Mouse (Mus musculus) forebrain, embryonic 15.5 days (tissue): ENCODE data around the gene Aoc1. TPM values are rescaled to one million over a fixed set of nuclear protein-coding genes. Genes with fewer than 3 reads are reported as not detected.

ENCODE experiments used
- ATAC-seq: fragments of 200-750 bp; cut with Nextera tagmentation; replicated peaks from 2 replicates; pipeline ENCODE4 v1.8.0; 2017; ENCODE audit warnings: mild to moderate bottlenecking, moderate TSS enrichment, moderate library complexity
- H3K27ac ChIP-seq: fragments of 300-500 bp; sonication (generic); replicated peaks from 2 replicates; pipeline ENCODE4 v1.5.1; 2015; ENCODE audit warnings: mild to moderate bottlenecking, inconsistent platforms
- H3K27me3 ChIP-seq: fragments of 300-500 bp; sonication (generic); 2 replicates; pipeline ENCODE4 v1.6.1; 2015; ENCODE audit warnings: inconsistent platforms
- H3K36me3 ChIP-seq: fragments of 300-500 bp; sonication (generic); 2 replicates; pipeline ENCODE4 v1.6.1; 2015; ENCODE audit warnings: mild to moderate bottlenecking, inconsistent platforms
- H3K4me1 ChIP-seq: fragments of 300-500 bp; sonication (generic); 2 replicates; pipeline ENCODE4 v1.6.1; 2015; ENCODE audit warnings: inconsistent platforms
- H3K4me2 ChIP-seq: fragments of 300-500 bp; sonication (generic); replicated peaks from 2 replicates; pipeline ENCODE4 v1.6.1; 2015; ENCODE audit warnings: mild to moderate bottlenecking, inconsistent platforms
- H3K4me3 ChIP-seq: fragments of 300-500 bp; sonication (generic); 2 replicates; pipeline ENCODE4 v1.5.1; 2015; ENCODE audit warnings: mild to moderate bottlenecking, inconsistent platforms
- H3K9ac ChIP-seq: fragments of 300-500 bp; sonication (generic); replicated peaks from 2 replicates; pipeline ENCODE4 v1.6.1; 2015; ENCODE audit warnings: mild to moderate bottlenecking, inconsistent platforms
- H3K9me3 ChIP-seq: fragments of 300-500 bp; sonication (generic); 2 replicates; pipeline ENCODE4 v1.6.1; 2016; ENCODE audit warnings: inconsistent platforms
- WGBS: fragments of 180-500 bp; shearing (Covaris S2); methylation state at CpG from one replicate; pipeline ENCODE4 v1.1.7; 2015; ENCODE audit warnings: mixed read lengths; 5-methylcytosine and 5-hydroxymethylcytosine counted together
- polyA plus RNA-seq: library from polyadenylated mRNA; unstranded; fragments of >200 nt; fragmentation: Nextera tagmentation; extraction: Ambion mirVana; gene quantifications from 2 replicates; pipeline ENCODE4 v1.2.1, GENCODE M21; 2015

The Aoc1 gene
- polyA plus RNA-seq: not detected in 2 replicates

GRCm38 (mm10) chr6:48872596-48872995 lies at the start of gene Aoc1:
Gene Aoc1, plus strand, starts transcription at chr6:48872896.
- Histone ChIP-seq H3K9ac (no peak within 1 kb of the TSS), H3K27ac (no peak within 1 kb of the TSS), H3K4me3 (no peak within 1 kb of the TSS), H3K9me3 (no peaks in the 10 kb centered on the region), H3K27me3 (peaks cover 9% of the 10 kb centered on the region; the same call in 1 of the 2 replicates), H3K4me1 (no peaks in the 10 kb centered on the region), H3K36me3 (no peaks in the 10 kb centered on the region), H3K4me2 (no peak within 1 kb of the TSS)
- ATAC-seq: no peak
- WGBS: 77% methylated on average over 5 of the region's 5 CpGs

GRCm38 (mm10) chr6:48825016-48825415 lies 47.7 kb upstream of the Aoc1 start:
- no peak overlapping the region for H3K27ac ChIP-seq
- ATAC-seq: no peak
- 72% methylated on average over 7 of the region's 7 CpGs for WGBS
- no peaks in the 10 kb centered on the region for H3K27me3 ChIP-seq
- H3K9ac ChIP-seq: no peak overlapping the region
- no peaks in the 10 kb centered on the region for H3K4me1 ChIP-seq
- no peaks in the 10 kb centered on the region for H3K9me3 ChIP-seq
- no peaks in the 10 kb centered on the region for H3K36me3 ChIP-seq
- H3K4me2 ChIP-seq: no peak overlapping the region
- H3K4me3 ChIP-seq: no peak overlapping the region

GRCm38 (mm10) chr6:48828976-48829375 lies 43.7 kb upstream of the Aoc1 start:
- ATAC-seq: no peak
- H3K36me3 ChIP-seq: peaks cover 12% of the 10 kb centered on the region
- H3K4me2 ChIP-seq: no peak overlapping the region
- H3K4me3 ChIP-seq: no peak overlapping the region
- no peak overlapping the region for H3K9ac ChIP-seq
- H3K9me3 ChIP-seq: no peaks in the 10 kb centered on the region
- no peak overlapping the region for H3K27ac ChIP-seq
- H3K4me1 ChIP-seq: no peaks in the 10 kb centered on the region
- WGBS: 89% methylated on average over 1 of the region's 1 CpGs
- no peaks in the 10 kb centered on the region for H3K27me3 ChIP-seq

DNA sequence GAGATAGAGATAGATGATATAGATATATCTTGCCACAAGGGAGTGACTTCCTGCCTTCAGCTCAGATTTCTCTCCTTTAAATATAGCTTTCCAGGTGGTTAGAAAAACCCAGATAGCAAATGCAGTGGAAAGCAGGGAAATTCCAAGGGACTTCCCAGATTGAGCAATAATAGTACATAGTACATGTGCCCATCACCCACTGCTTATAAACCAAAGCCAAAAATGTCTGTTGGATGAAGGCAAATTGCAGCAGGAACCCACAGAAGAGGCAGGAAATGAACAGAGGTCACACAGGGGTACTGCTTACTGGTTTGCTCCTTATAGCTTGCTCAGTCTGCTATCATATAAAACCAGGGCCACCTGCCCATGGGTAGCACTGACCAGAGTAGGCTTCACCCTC lies 43.0 kb upstream of the Aoc1 start:
- no peak for ATAC-seq
- no peaks in the 10 kb centered on the region for H3K9me3 ChIP-seq
- no peak overlapping the region for H3K27ac ChIP-seq
- no peak overlapping the region for H3K4me2 ChIP-seq
- H3K36me3 ChIP-seq: peaks cover 13% of the 10 kb centered on the region
- no peak overlapping the region for H3K9ac ChIP-seq
- no peaks in the 10 kb centered on the region for H3K4me1 ChIP-seq
- no peak overlapping the region for H3K4me3 ChIP-seq
- no peaks in the 10 kb centered on the region for H3K27me3 ChIP-seq

DNA sequence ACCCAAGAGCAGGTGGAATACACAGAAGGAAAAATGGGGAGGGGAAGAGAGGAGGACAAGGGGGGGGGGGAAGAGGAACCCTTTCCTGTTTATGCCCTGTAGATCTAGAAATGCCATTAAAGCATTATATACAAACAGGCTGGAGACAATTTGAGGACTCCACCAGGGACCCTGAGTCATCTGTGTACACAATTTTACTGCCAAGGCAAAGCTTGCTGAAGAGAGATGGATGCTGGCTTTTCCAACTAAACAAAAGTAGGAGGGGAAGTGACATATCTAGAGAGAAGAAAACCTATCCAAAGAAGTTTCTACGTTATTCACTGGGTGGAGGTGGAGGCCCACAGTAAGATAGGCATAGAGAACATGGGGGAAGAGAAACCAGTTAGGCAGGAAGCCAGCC lies 42.5 kb upstream of the Aoc1 start:
- ATAC-seq: no peak
- H3K9me3 ChIP-seq: no peaks in the 10 kb centered on the region
- H3K4me2 ChIP-seq: no peak overlapping the region
- H3K4me1 ChIP-seq: no peaks in the 10 kb centered on the region
- H3K27me3 ChIP-seq: no peaks in the 10 kb centered on the region
- H3K4me3 ChIP-seq: no peak overlapping the region
- no peak overlapping the region for H3K27ac ChIP-seq
- H3K36me3 ChIP-seq: peaks cover 13% of the 10 kb centered on the region
- 69% methylated on average over 1 of the region's 1 CpGs for WGBS
- H3K9ac ChIP-seq: no peak overlapping the region

- Histone ChIP-seq H3K27ac (no peak overlapping the region), H3K9ac (no peak overlapping the region), H3K36me3 (peaks cover 17% of the 10 kb centered on the region), H3K27me3 (no peaks in the 10 kb centered on the region), H3K4me3 (no peak overlapping the region), H3K9me3 (no peaks in the 10 kb centered on the region), H3K4me2 (no peak overlapping the region), H3K4me1 (no peaks in the 10 kb centered on the region)
- ATAC-seq: no peak
- WGBS: 84% methylated on average over 5 of the region's 5 CpGs
These were observed 41.6 kb upstream of the Aoc1 start for GRCm38 (mm10) chr6:48831141-48831540.

- no peaks in the 10 kb centered on the region for H3K27me3 ChIP-seq
- no peak for ATAC-seq
- H3K9me3 ChIP-seq: no peaks in the 10 kb centered on the region
- H3K4me3 ChIP-seq: no peak overlapping the region
- H3K4me1 ChIP-seq: no peaks in the 10 kb centered on the region
- no peak overlapping the region for H3K4me2 ChIP-seq
- H3K9ac ChIP-seq: no peak overlapping the region
- WGBS: 98% methylated on average over 1 of the region's 1 CpGs
- H3K36me3 ChIP-seq: peaks cover 17% of the 10 kb centered on the region
- no peak overlapping the region for H3K27ac ChIP-seq
These were observed 40.3 kb upstream of the Aoc1 start for GRCm38 (mm10) chr6:48832426-48832825.

DNA sequence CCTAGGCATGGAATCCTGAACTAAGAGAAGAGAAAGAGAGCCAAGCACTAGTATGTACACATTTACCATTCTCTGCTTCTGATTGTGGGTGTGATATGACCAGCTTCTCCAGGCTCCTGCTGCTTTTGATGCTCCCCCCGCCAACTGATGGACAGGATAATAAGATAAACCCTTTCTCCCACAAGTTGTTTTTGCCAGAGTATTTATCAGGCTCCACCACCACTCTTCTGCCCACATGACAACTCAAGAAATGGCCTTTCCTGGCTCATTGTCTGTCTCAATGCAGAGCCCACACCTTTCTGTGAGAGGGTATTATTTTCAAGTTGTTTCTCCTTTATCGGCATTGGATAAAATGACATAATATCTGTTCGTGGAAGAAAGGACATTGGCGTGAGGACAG lies 39.2 kb upstream of the Aoc1 start:
- peaks cover 17% of the 10 kb centered on the region for H3K36me3 ChIP-seq
- no peak overlapping the region for H3K4me3 ChIP-seq
- ATAC-seq: no peak
- H3K4me2 ChIP-seq: no peak overlapping the region
- H3K4me1 ChIP-seq: peaks cover 3% of the 10 kb centered on the region; the same call in 1 of the 2 replicates
- no peak overlapping the region for H3K9ac ChIP-seq
- H3K27me3 ChIP-seq: no peaks in the 10 kb centered on the region
- H3K9me3 ChIP-seq: no peaks in the 10 kb centered on the region
- no peak overlapping the region for H3K27ac ChIP-seq
- 97% methylated on average over 4 of the region's 4 CpGs for WGBS

DNA sequence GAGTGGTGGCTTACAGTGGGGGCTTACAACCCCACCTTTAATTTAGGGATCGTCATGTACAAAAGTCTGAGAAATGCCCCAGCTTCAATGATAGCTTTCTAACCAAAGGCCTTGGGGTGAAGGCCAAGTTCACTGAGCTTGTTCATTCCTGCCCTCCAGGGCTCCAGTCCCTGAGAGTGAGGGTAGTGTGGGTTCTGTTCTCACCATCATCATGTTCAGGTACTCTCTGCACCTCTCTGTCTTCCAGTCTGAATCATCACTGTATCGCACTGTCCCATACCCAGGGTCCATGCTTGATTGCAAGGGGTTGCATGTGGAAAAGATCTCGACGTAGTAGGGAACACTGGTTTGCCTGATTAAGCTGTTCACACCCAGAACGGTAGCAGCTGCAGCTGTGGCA lies 37.5 kb upstream of the Aoc1 start:
- Histone ChIP-seq H3K9me3 (no peaks in the 10 kb centered on the region), H3K27ac (no peak overlapping the region), H3K36me3 (peaks cover 17% of the 10 kb centered on the region), H3K4me3 (no peak overlapping the region), H3K27me3 (no peaks in the 10 kb centered on the region), H3K4me1 (peaks cover 19% of the 10 kb centered on the region), H3K9ac (no peak overlapping the region), H3K4me2 (no peak overlapping the region)
- WGBS: 87% methylated on average over 5 of the region's 5 CpGs
- no peak for ATAC-seq

GRCm38 (mm10) chr6:48836146-48836545 lies 36.5 kb upstream of the Aoc1 start:
- Histone ChIP-seq H3K36me3 (peaks cover 17% of the 10 kb centered on the region), H3K9me3 (no peaks in the 10 kb centered on the region), H3K9ac (no peak overlapping the region), H3K4me1 (peaks cover 28% of the 10 kb centered on the region), H3K4me2 (no peak overlapping the region), H3K27me3 (no peaks in the 10 kb centered on the region), H3K4me3 (no peak overlapping the region), H3K27ac (no peak overlapping the region)
- no peak for ATAC-seq
- 90% methylated on average over 5 of the region's 5 CpGs for WGBS

DNA sequence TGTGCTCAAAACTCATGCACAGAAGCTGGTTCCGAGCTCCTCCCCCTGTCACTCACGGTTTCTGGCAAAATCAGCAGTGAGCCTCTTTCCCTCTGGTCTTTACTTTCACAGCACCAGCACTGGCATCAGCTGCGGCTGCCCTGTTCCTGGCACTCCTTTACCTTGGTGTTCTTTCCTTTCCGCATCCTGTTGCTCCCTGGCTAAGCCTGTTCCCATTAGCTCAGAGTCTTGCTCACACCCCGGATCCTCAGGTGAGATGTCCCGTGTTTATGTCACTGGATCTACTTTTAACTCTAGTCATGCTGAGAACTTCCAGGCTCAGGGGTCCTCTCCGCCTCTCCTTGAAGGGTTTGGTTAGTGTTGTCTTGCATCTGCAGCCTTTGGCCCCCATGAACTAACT lies 35.2 kb upstream of the Aoc1 start:
- ATAC-seq: no peak
- Histone ChIP-seq H3K4me3 (no peak overlapping the region), H3K36me3 (peaks cover 17% of the 10 kb centered on the region), H3K4me2 (no peak overlapping the region), H3K9me3 (no peaks in the 10 kb centered on the region), H3K27ac (no peak overlapping the region), H3K4me1 (peaks cover 40% of the 10 kb centered on the region), H3K27me3 (no peaks in the 10 kb centered on the region), H3K9ac (no peak overlapping the region)
- WGBS: 80% methylated on average over 7 of the region's 7 CpGs

DNA sequence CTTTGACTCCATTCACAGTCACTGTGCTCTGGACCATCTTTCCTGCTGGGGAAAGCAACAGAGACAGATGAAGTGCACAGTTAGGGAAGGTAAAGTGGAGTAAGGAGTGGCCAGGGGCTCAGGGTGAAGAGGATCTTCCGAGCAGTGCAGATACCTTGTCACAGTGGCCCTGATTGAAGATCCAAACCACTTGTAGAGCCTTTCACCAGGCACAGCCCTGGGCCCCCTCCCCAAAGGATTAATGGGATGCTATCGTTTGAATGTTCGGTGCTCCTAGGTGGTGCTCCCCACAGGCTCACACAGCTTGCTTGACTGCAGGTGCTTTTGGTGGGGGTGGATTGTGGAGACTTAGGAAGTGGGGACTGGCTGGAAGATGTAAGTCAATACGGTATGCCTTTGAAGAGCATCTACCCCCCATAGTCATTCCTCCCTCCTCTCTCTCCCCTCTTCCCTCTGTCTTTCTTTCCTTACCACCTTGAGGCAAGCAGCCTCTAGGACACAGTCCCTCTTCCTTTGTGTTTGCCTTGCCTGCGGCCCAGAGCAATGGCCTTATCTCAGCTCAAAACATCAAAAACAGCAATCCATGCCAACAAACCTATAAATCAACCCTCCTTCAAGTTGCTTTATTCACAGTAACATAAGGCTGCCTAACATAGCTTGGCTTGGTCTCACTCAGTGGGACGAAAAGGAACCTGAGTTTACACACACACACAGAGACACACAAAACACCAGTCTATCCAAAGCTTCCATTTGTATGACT lies 34.2 kb upstream of the Aoc1 start:
- 72% methylated on average over 6 of the region's 6 CpGs for WGBS
- 0 out of 2 replicates have a peak overlapping the region, but pooled peaks have one; percentile 43 for H3K4me2 ChIP-seq

More for the DNA sequence above, 34.2 kb upstream of the Aoc1 start:
- no peaks in the 10 kb centered on the region for H3K9me3 ChIP-seq
- no peak overlapping the region for H3K9ac ChIP-seq
- H3K4me1 ChIP-seq: peaks cover 40% of the 10 kb centered on the region
- H3K27me3 ChIP-seq: no peaks in the 10 kb centered on the region
- ATAC-seq: no peak
- peaks cover 9% of the 10 kb centered on the region for H3K36me3 ChIP-seq
- no peak overlapping the region for H3K4me3 ChIP-seq
- H3K27ac ChIP-seq: no peak overlapping the region
